Mouse (Mus musculus): ENCODE measurements around the gene Fntb.

DNA sequence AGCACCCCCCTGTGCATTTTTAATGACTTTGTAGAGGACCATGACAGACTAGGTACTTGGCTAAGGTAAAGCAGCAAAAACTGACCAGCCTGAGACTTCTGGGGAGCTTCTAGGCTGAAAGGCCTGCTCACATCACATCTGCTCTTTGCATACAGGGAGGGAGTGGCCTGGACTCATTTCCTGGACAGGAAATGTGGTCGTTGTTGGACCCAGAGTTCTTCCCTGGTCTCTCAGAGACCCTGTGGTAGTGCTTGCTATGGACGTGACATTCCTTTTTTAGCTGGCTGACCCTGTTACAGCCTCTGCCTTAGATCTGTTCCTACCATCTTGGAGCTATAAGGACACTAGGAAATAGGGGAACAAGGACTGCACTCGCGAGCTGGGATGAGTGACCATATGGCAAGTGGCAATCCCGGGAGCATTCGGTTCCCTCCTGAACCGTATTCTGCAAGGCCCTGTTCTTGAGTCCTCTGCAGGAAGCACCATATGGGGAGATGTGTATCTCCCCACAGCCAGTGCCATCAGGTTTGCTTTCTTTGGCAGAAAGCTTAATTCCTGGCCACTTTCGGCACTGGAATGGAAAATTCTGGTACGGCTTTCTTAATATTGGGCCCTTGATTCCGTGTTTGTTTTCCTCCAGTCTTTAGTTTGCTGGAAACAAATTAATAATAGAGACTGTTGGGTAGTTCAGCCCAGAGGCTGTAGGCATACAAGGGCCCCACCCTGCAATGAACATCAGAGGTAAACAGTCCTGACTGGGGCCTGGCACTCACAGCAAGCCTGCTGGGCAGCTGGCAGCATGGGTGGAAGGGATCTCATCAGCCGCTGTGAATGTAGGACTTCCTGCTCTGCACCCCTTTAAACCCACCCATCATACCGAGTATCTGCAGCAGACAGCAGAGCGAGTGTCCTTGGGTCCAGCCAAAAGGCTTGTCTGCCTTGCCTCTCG is 166.6 kb downstream of the Fntb start:
- TF ChIP-seq CTCF (IDR thresholded peaks at IDR 0.05; ENCODE audit: low read depth, low read length) (no peak), POLR2A (IDR thresholded peaks at IDR 0.05; ENCODE audit: insufficient read depth, low read length) (no peak)

Data from ES-Bruce4 (cell line).